Mouse (Mus musculus): ENCODE data around the gene Otop2. TPM values are rescaled to one million over a fixed set of nuclear protein-coding genes. Genes with fewer than 3 reads are reported as not detected.

Otop2 gene
- total and polyA plus RNA-seq, 3 experiments: not detected

- TF ChIP-seq JUND (IDR thresholded peaks at IDR 0.05; ENCODE audit: low read depth, low read length): no peak
- no peak for TF ChIP-seq RAD21 (IDR thresholded peaks at IDR 0.05; ENCODE audit: low read depth, low read length)
- no peak for TF ChIP-seq BHLHE40 (IDR thresholded peaks at IDR 0.05; ENCODE audit: borderline replicate concordance, low read depth, low read length)
- no peak for TF ChIP-seq CHD1 (IDR thresholded peaks at IDR 0.05; ENCODE audit: low read depth, low read length)
- no peak for TF ChIP-seq ELF1 (IDR thresholded peaks at IDR 0.05; ENCODE audit: low read depth, low read length)
- TF ChIP-seq MEF2A (IDR thresholded peaks at IDR 0.05; ENCODE audit: extremely low read depth, insufficient replicate concordance, low read depth, low read length, poor library complexity, severe bottlenecking): no peak
- no peak for TF ChIP-seq HCFC1 (IDR thresholded peaks at IDR 0.05; ENCODE audit: low read depth, low read length)
- TF ChIP-seq MYB (IDR thresholded peaks at IDR 0.05; ENCODE audit: low read depth, low read length): no peak
- no peak for TF ChIP-seq ZMIZ1 (IDR thresholded peaks at IDR 0.05; ENCODE audit: low read depth, low read length)
- no peak for TF ChIP-seq ETS1 (IDR thresholded peaks at IDR 0.05; ENCODE audit: low read depth, low read length)
- no peak for TF ChIP-seq POLR2A (IDR thresholded peaks at IDR 0.05; ENCODE audit: control insufficient read depth in 1 of 2, insufficient read depth in 1 of 2, low read depth in 1 of 2, low read length in 2 of 2, poor library complexity in 1 of 2)
- TF ChIP-seq GATA1 (IDR thresholded peaks at IDR 0.05; ENCODE audit: low read depth, low read length): no peak
- no peak for TF ChIP-seq UBTF (IDR thresholded peaks at IDR 0.05; ENCODE audit: borderline replicate concordance, insufficient read depth, low read depth, low read length)
- TF ChIP-seq POLR2AphosphoS5 (IDR thresholded peaks at IDR 0.05; ENCODE audit: borderline replicate concordance, low read depth, low read length): no peak
- no peak for TF ChIP-seq ZC3H11A (IDR thresholded peaks at IDR 0.05; ENCODE audit: low read depth, low read length)
- no peak for TF ChIP-seq MYC (IDR thresholded peaks at IDR 0.05; ENCODE audit: low read depth, low read length)
- no peak for TF ChIP-seq KAT2A (conservative IDR thresholded peaks at IDR 0.05; ENCODE audit: low read depth, low read length)
- no peak for TF ChIP-seq MAX (IDR thresholded peaks at IDR 0.05; ENCODE audit: low read length)
- no peak for TF ChIP-seq RCOR1 (IDR thresholded peaks at IDR 0.05; ENCODE audit: low read depth, low read length)
- TF ChIP-seq TBP (IDR thresholded peaks at IDR 0.05; ENCODE audit: low read depth, low read length): no peak
- Histone ChIP-seq H3K4me3 (ENCODE audit: control insufficient read depth in 1 of 2, insufficient read depth in 1 of 2, low read depth in 2 of 2, low read length in 2 of 2) (no peak overlapping the region), H3K27ac (ENCODE audit: control insufficient read depth, low read depth, low read length) (no peak overlapping the region), H3K79me2 (ENCODE audit: control insufficient read depth, insufficient read depth, low read length, poor library complexity) (no peaks in the 10 kb centered on the region), H3K4me1 (ENCODE audit: control insufficient read depth in 1 of 2, insufficient read depth in 2 of 2, low read length in 2 of 2) (no peaks in the 10 kb centered on the region), H3K9me3 (replicated peaks; ENCODE audit: insufficient read depth, low read length) (no peaks in the 10 kb centered on the region), H3K36me3 (ENCODE audit: control insufficient read depth in 1 of 2, insufficient read depth in 2 of 2, low read length in 2 of 2) (no peaks in the 10 kb centered on the region; a peak in 1 of 4 replicates), H3K9ac (ENCODE audit: control insufficient read depth, low read depth, low read length, poor library complexity, severe bottlenecking) (no peak overlapping the region), H3K27me3 (ENCODE audit: control insufficient read depth in 1 of 2, insufficient read depth in 2 of 2, low read length in 2 of 2) (peaks cover 2 to 3% of the 10 kb centered on the region in 2 experiments)
- DNase-seq (ENCODE audit: low read depth, low spot score): no peak
Measured at GRCm38 (mm10) chr11:115265771-115266399, 41.1 kb upstream of the Otop2 start.

DNA sequence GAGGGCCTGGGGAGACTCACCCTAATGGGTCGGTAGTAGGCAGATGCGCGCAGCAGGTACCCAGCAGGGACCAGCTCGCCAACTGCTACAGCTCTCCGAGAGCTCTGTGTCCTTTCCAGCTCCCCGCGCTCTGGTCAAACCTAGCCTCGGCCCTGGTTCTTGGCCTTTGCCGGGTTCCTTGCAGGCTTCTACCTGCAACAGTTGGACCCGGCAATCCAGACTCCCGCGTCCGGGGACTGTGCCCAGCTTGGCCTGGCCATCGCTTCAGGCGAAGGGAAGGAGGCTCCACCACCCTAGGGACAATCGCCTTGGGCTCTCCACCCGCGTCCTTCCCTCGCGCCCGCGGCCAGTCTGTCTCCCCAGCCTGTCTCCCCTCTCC lies 40.6 kb upstream of the Otop2 start:
- no peak overlapping the region for H3K9ac ChIP-seq (ENCODE audit: control insufficient read depth, low read depth, low read length, poor library complexity, severe bottlenecking)
- no peak for DNase-seq (ENCODE audit: low read depth, low spot score)
- H3K27ac ChIP-seq (ENCODE audit: control insufficient read depth, low read depth, low read length): no peak overlapping the region
- TF ChIP-seq E2F4 (IDR thresholded peaks at IDR 0.05; ENCODE audit: borderline replicate concordance, low read depth, low read length) (no peak), ZKSCAN1 (IDR thresholded peaks at IDR 0.05; ENCODE audit: low read depth, low read length) (no peak), TAL1 (IDR thresholded peaks at IDR 0.05; ENCODE audit: low read length) (no peak), MYC (IDR thresholded peaks at IDR 0.05; ENCODE audit: low read depth, low read length) (no peak), RCOR1 (IDR thresholded peaks at IDR 0.05; ENCODE audit: low read depth, low read length) (no peak), MEF2A (IDR thresholded peaks at IDR 0.05; ENCODE audit: extremely low read depth, insufficient replicate concordance, low read depth, low read length, poor library complexity, severe bottlenecking) (no peak), SMC3 (IDR thresholded peaks at IDR 0.05; ENCODE audit: low read depth, low read length) (no peak), EP300 (IDR thresholded peaks at IDR 0.05; ENCODE audit: low read depth in 1 of 2, low read length in 2 of 2) (no peak), MXI1 (IDR thresholded peaks at IDR 0.05; ENCODE audit: low read depth, low read length) (no peak)
- H3K9me3 ChIP-seq (replicated peaks; ENCODE audit: insufficient read depth, low read length): no peaks in the 10 kb centered on the region
- no peaks in the 10 kb centered on the region for H3K79me2 ChIP-seq (ENCODE audit: control insufficient read depth, insufficient read depth, low read length, poor library complexity)
- H3K4me1 ChIP-seq (ENCODE audit: control insufficient read depth in 1 of 2, insufficient read depth in 2 of 2, low read length in 2 of 2): no peaks in the 10 kb centered on the region
- H3K36me3 ChIP-seq (ENCODE audit: control insufficient read depth in 1 of 2, insufficient read depth in 2 of 2, low read length in 2 of 2): no peaks in the 10 kb centered on the region; a peak in 1 of 4 replicates
- peaks cover 2% of the 10 kb centered on the region in 2 experiments; a peak in 3 of 4 replicates for H3K27me3 ChIP-seq (ENCODE audit: control insufficient read depth in 1 of 2, insufficient read depth in 2 of 2, low read length in 2 of 2)
- no peak overlapping the region for H3K4me3 ChIP-seq (ENCODE audit: control insufficient read depth in 1 of 2, insufficient read depth in 1 of 2, low read depth in 2 of 2, low read length in 2 of 2)
